Mouse (Mus musculus) embryonic stem cell, embryonic (primary cell): ENCODE data around the gene Cd36.

Experiments used
- CTCF ChIA-PET, 4 experiments: fragments of 300-600 bp in 2 of 4; fragments of 350-600 bp in 2 of 4; sonication (Branson Sonifier 250); formaldehyde crosslinking; loops; one replicate each; lab custom pipeline; 2022; ENCODE audit warnings: inconsistent platforms in 2 of 4; lab: Charles Lee
- POLR2A ChIA-PET, 4 experiments: fragments of 300-600 bp in 2 of 4; fragments of 350-600 bp in 2 of 4; sonication (Branson Sonifier 250); formaldehyde crosslinking; loops; one replicate each; lab custom pipeline; 2022; ENCODE audit warnings: antibody characterized with exemption in 4 of 4, inconsistent platforms in 1 of 4; lab: Charles Lee

Gene Cd36

GRCm38 (mm10) chr5:17874335-17874734 is 14.3 kb downstream of the Cd36 start:
- ChIA-PET CTCF (no interaction called here), POLR2A (no interaction called here)

GRCm38 (mm10) chr5:17865432-17865831 is 23.2 kb downstream of the Cd36 start:
- ChIA-PET CTCF (no interaction called here), POLR2A (no interaction called here)

GRCm38 (mm10) chr5:17863085-17863484 is 25.5 kb downstream of the Cd36 start:
- ChIA-PET CTCF (no interaction called here), POLR2A (no interaction called here)

GRCm38 (mm10) chr5:17858399-17858798 is 30.2 kb downstream of the Cd36 start:
- ChIA-PET POLR2A (no interaction called here), CTCF (no interaction called here)

GRCm38 (mm10) chr5:17857871-17858270 is 30.7 kb downstream of the Cd36 start:
- ChIA-PET CTCF (no interaction called here), POLR2A (no interaction called here)

- ChIA-PET POLR2A (no interaction called here), CTCF (no interaction called here)
Observed at GRCm38 (mm10) chr5:17857262-17857661, 31.3 kb downstream of the Cd36 start.

GRCm38 (mm10) chr5:17854127-17854923 is 34.3 kb downstream of the Cd36 start:
- POLR2A ChIA-PET, result no interaction called here
- CTCF ChIA-PET, result no interaction called here

GRCm38 (mm10) chr5:17850582-17850981 is 38.0 kb downstream of the Cd36 start:
- ChIA-PET POLR2A (no interaction called here), CTCF (interaction anchor here in 1 of 4 experiments (1.0 kb wide), 1 partner anchor 192 kb away, joined by 5 read pairs; no protein-coding TSS in a partner anchor)

- POLR2A ChIA-PET, result no interaction called here
- CTCF ChIA-PET, result no interaction called here
Observed at GRCm38 (mm10) chr5:17849582-17849981, 39.0 kb downstream of the Cd36 start.

GRCm38 (mm10) chr5:17848733-17849132 is 39.9 kb downstream of the Cd36 start:
- CTCF ChIA-PET, result no interaction called here
- POLR2A ChIA-PET, result no interaction called here

- CTCF ChIA-PET, result no interaction called here
- POLR2A ChIA-PET, result no interaction called here
Observed at GRCm38 (mm10) chr5:17848267-17848666, 40.3 kb downstream of the Cd36 start.

- ChIA-PET CTCF (interaction anchor here in 1 of 4 experiments (0.5 kb wide), 1 partner anchor 220 kb away, joined by 5 read pairs; no protein-coding TSS in a partner anchor), POLR2A (no interaction called here)
Observed at GRCm38 (mm10) chr5:17843921-17844320, 44.7 kb downstream of the Cd36 start.

GRCm38 (mm10) chr5:17843316-17843715 is 45.3 kb downstream of the Cd36 start:
- CTCF ChIA-PET, result no interaction called here
- POLR2A ChIA-PET, result no interaction called here

GRCm38 (mm10) chr5:17842111-17842729 is 46.4 kb downstream of the Cd36 start:
- CTCF ChIA-PET, result no interaction called here
- POLR2A ChIA-PET, result no interaction called here

GRCm38 (mm10) chr5:17839549-17839948 is 49.1 kb downstream of the Cd36 start:
- POLR2A ChIA-PET, result no interaction called here
- CTCF ChIA-PET, result no interaction called here

GRCm38 (mm10) chr5:17836408-17836807 is 52.2 kb downstream of the Cd36 start:
- ChIA-PET POLR2A (no interaction called here), CTCF (no interaction called here)

- ChIA-PET POLR2A (interaction anchor here in 1 of 4 experiments (0.7 kb wide), 2 partner anchors 1109 to 1299 kb away, joined by 3 to 5 read pairs; no protein-coding TSS in a partner anchor), CTCF (interaction anchor here in 1 of 4 experiments (0.9 kb wide), 1 partner anchor 207 kb away, joined by 4 read pairs; no protein-coding TSS in a partner anchor)
Observed at GRCm38 (mm10) chr5:17835302-17836097, 53.1 kb downstream of the Cd36 start.

GRCm38 (mm10) chr5:17833797-17834196 is 54.8 kb downstream of the Cd36 start:
- CTCF ChIA-PET, result no interaction called here

GRCm38 (mm10) chr5:17830536-17830935 is 58.1 kb downstream of the Cd36 start:
- POLR2A ChIA-PET, result no interaction called here
- CTCF ChIA-PET, result no interaction called here

More at GRCm38 (mm10) chr5:17833797-17834196, 54.8 kb downstream of the Cd36 start:
- POLR2A ChIA-PET, result no interaction called here
